18 mouse cellular contexts compared by ENCODE assay signal in the genomic region with DNA sequence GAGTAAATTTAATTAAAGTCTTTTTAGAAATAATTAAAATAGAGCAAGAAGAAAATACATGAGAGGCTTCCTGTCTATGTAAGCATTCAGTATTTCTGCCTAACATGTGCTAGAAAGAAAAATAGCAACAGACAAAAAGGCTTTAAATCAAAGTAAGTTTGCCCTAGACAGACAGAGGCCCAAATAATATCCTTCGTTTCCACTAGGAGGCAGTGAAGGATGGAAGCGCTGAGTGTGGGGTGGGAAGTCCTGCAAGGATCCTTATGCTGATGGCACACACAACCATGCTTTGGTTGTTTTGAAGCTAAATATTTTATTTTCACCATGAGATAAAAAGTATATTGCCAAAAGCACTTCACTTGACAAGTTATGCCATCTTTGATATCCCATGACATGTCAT.
DNase-seq lines count a peak whose midpoint lies in the region; ATAC-seq and TF ChIP-seq lines count a peak whose summit lies in the region.
"Had no signal": no experiment of that assay in that cellular context is flagged by ENCODE, and none has a peak within 500 bp of the region (broad histone marks: within the 10 kb centered on the region; RNA-seq: fewer than 3 reads in every experiment).

No protein-coding gene starts in this region.

- H3K4me3 ChIP-seq in heart, adult 2 months, result no peak overlapping the region
- no peak overlapping the region for H3K4me3 ChIP-seq in lung, postnatal 0 days (ENCODE audit: low read depth, low read length)
- H3K4me3 ChIP-seq in stomach, postnatal 0 days (ENCODE audit: low read depth, low read length), result no peak overlapping the region
- H3K4me3 ChIP-seq: erythroblast, embryonic 14.5 days; limb, embryonic 10.5 days; liver, embryonic 13.5 days; midbrain, embryonic 12.5 days had no signal

- TF ChIP-seq EP300 in heart, adult 2 months (IDR thresholded peaks at IDR 0.05; ENCODE audit: insufficient read depth, low read depth, low read length), result no peak
- no peak for TF ChIP-seq EP300 in lung, postnatal 0 days (IDR thresholded peaks at IDR 0.05)
- TF ChIP-seq EP300 in stomach, postnatal 0 days (optimal IDR thresholded peaks at IDR 0.05), result no peak

- intact Hi-C loops in heart, adult 2 months (cut with DNase I), result loop anchor here (5.0 kb wide), 1 partner anchor 670 kb away; no protein-coding TSS in a partner anchor
- intact Hi-C loops in heart, postnatal 36 days (cut with DNase I), result loop anchor here (10.0 kb wide), 1 partner anchor 672 kb away; no protein-coding TSS in a partner anchor

- H3K27me3 ChIP-seq in heart, adult 2 months (ENCODE audit: control insufficient read depth, insufficient read depth, low read length), result no peaks in the 10 kb centered on the region
- H3K27me3 ChIP-seq in lung, postnatal 0 days (replicated peaks; ENCODE audit: insufficient read depth, low read length), result no peaks in the 10 kb centered on the region
- H3K27me3 ChIP-seq in stomach, postnatal 0 days (ENCODE audit: control insufficient read depth, insufficient read depth, low read length), result no peaks in the 10 kb centered on the region
- H3K27me3 ChIP-seq: liver, embryonic 13.5 days; midbrain, embryonic 12.5 days had no signal

- 43% methylated on average over 2 of the region's 2 CpGs for WGBS in heart, adult 2 months
- WGBS in lung, postnatal 0 days, result 39% methylated on average over 2 of the region's 2 CpGs
- 34% methylated on average over 2 of the region's 2 CpGs for WGBS in stomach, postnatal 0 days

- no peak overlapping the region for H3K27ac ChIP-seq in heart, adult 2 months
- H3K27ac ChIP-seq in lung, postnatal 0 days (ENCODE audit: low read length), result no peak overlapping the region
- H3K27ac ChIP-seq in stomach, postnatal 0 days (replicated peaks), result no peak overlapping the region
- H3K27ac ChIP-seq: hindbrain, embryonic 14.5 days; limb, embryonic 10.5 days; liver, embryonic 13.5 days; midbrain, embryonic 12.5 days had no signal

- DNase-seq in heart, adult 2 months, result no peak
- DNase-seq in heart, postnatal 36 days, result no peak
- DNase-seq in lung, postnatal 0 days (ENCODE audit: low spot score), result peak; percentile 4
- DNase-seq in lung, postnatal 36 days, result no peak
- DNase-seq in brain, adult 2 months (ENCODE audit: low read depth, low spot score), result peak; percentile 4
- DNase-seq in stomach, postnatal 0 days (ENCODE audit: low spot score), result no peak
- DNase-seq in layer of hippocampus, postnatal 36 days, result no peak
- DNase-seq in heart, adult 11 months, result no peak
- DNase-seq: cerebellum, adult 18-20 months; kidney, adult 18-20 months; kidney, postnatal 36 days; liver, embryonic 13.5 days; lung, postnatal 14 days; right cerebral cortex, postnatal 25 days had no signal

- H3K4me2 ChIP-seq in lung, postnatal 0 days (replicated peaks; ENCODE audit: low read depth, low read length), result no peak overlapping the region
- no peak overlapping the region for H3K4me2 ChIP-seq in stomach, postnatal 0 days (replicated peaks; ENCODE audit: low read depth)
- H3K4me2 ChIP-seq: hindbrain, embryonic 14.5 days; liver, embryonic 13.5 days; midbrain, embryonic 12.5 days had no signal

- H3K79me2 ChIP-seq in heart, adult 2 months (replicated peaks; ENCODE audit: control insufficient read depth, insufficient read depth, low read length), result no peaks in the 10 kb centered on the region

- TF ChIP-seq CTCF in heart, adult 2 months (IDR thresholded peaks at IDR 0.05), result peak; percentile 25; the same call in 1 of the 2 replicates
- peak; percentile 18 for TF ChIP-seq CTCF in lung, postnatal 0 days (IDR thresholded peaks at IDR 0.05)
- peak; percentile 51 for TF ChIP-seq CTCF in stomach, postnatal 0 days (IDR thresholded peaks at IDR 0.05; ENCODE audit: low read depth)

- no peaks in the 10 kb centered on the region for H3K9me3 ChIP-seq in lung, postnatal 0 days (ENCODE audit: low read length)
- no peaks in the 10 kb centered on the region for H3K9me3 ChIP-seq in stomach, postnatal 0 days (ENCODE audit: control insufficient read depth, low read length)
- H3K9me3 ChIP-seq: limb, embryonic 10.5 days; liver, embryonic 13.5 days; midbrain, embryonic 12.5 days had no signal

- no peaks in the 10 kb centered on the region for H3K4me1 ChIP-seq in heart, adult 2 months (ENCODE audit: control insufficient read depth, insufficient read depth, low read length)
- H3K4me1 ChIP-seq in lung, postnatal 0 days (ENCODE audit: insufficient read depth, low read depth, low read length), result no peaks in the 10 kb centered on the region
- H3K4me1 ChIP-seq in stomach, postnatal 0 days (replicated peaks; ENCODE audit: control insufficient read depth, insufficient read depth), result no peaks in the 10 kb centered on the region
- H3K4me1 ChIP-seq: limb, embryonic 10.5 days; liver, embryonic 13.5 days; midbrain, embryonic 12.5 days had no signal

- TF ChIP-seq POLR2A in heart, adult 2 months (IDR thresholded peaks at IDR 0.05; ENCODE audit: insufficient read depth, low read depth, low read length), result no peak

- no peak overlapping the region for H3K9ac ChIP-seq in heart, adult 2 months (ENCODE audit: low read depth, low read length)
- no peak overlapping the region for H3K9ac ChIP-seq in lung, postnatal 0 days (replicated peaks; ENCODE audit: low read depth)
- H3K9ac ChIP-seq in stomach, postnatal 0 days (ENCODE audit: low read length), result no peak overlapping the region
- H3K9ac ChIP-seq: hindbrain, embryonic 14.5 days; liver, embryonic 13.5 days; midbrain, embryonic 12.5 days had no signal

- no peaks in the 10 kb centered on the region for H3K36me3 ChIP-seq in heart, adult 2 months (ENCODE audit: control insufficient read depth, insufficient read depth, low read length)
- H3K36me3 ChIP-seq in lung, postnatal 0 days (ENCODE audit: insufficient read depth, low read length), result no peaks in the 10 kb centered on the region
- H3K36me3 ChIP-seq in stomach, postnatal 0 days (ENCODE audit: control insufficient read depth, insufficient read depth, low read length), result no peaks in the 10 kb centered on the region
- H3K36me3 ChIP-seq: limb, embryonic 10.5 days; liver, embryonic 13.5 days; midbrain, embryonic 12.5 days had no signal

- ATAC-seq in lung, postnatal 0 days, result no peak
- no peak for ATAC-seq in stomach, postnatal 0 days (ENCODE audit: low FRiP score, low TSS enrichment)

Comparison
In these comparisons a context has a peak if more than half of its experiments do, and no peak if none do; other contexts are left out.
1. DNase-seq: peak in lung, postnatal 0 days (single experiment) and brain, adult 2 months (single experiment); none in heart, adult 2 months (0 of 2), heart, postnatal 36 days (0 of 2), lung, postnatal 36 days (single experiment), stomach, postnatal 0 days (single experiment), layer of hippocampus, postnatal 36 days (0 of 2) and heart, adult 11 months (single experiment).
2. Peak in every context shown above with its lines, with median percentiles within 50 percentile points of each other: CTCF ChIP-seq.